Mouse (Mus musculus): ENCODE results near the gene Nepro. TPM values are rescaled to one million over a fixed set of nuclear protein-coding genes. Genes with fewer than 3 reads are reported as not detected.

Nepro gene
- polyA plus RNA-seq, 1 experiment from 2014 or later = 12.6 TPM

DNA sequence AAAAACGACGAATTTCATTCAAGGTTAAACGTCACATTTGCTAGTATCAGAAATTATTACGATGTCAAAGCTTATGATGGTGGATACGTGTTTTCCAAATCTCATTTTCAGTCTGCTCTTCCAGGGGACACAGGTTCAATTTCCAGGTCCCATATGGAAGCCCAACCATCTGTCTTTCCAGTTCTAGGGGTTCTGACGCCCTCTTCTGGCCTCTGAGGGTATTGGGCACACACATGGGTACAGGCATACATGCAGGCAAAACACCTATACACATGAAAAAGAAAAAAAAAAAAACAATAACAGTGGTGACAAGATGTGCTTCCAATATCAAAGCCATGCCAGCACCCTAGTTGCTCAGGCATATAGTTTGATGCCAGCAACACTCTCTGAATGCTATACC, 30.4 kb upstream of the Nepro start:
- no peaks in the 10 kb centered on the region for H3K27me3 ChIP-seq (ENCODE audit: control insufficient read depth, insufficient read depth, low read length)
- peaks cover 6% of the 10 kb centered on the region for H3K4me1 ChIP-seq (ENCODE audit: control insufficient read depth, insufficient read depth, low read length)
- ATAC-seq (replicated peaks; ENCODE audit: insufficient number of reproducible peaks, low FRiP score, low TSS enrichment, low read depth) (no peak), DNase-seq (ENCODE audit: low spot score) (no peak)
- H3K27ac ChIP-seq (replicated peaks; ENCODE audit: low read depth, low read length) = no peak overlapping the region
- H3K9me3 ChIP-seq (replicated peaks; ENCODE audit: control insufficient read depth, low read length) = no peaks in the 10 kb centered on the region
- no peaks in the 10 kb centered on the region for H3K36me3 ChIP-seq (replicated peaks; ENCODE audit: control insufficient read depth, insufficient read depth, low read depth, low read length)
- no peak overlapping the region for H3K9ac ChIP-seq (replicated peaks; ENCODE audit: low read length)
- H3K4me3 ChIP-seq (ENCODE audit: low read depth, low read length) = no peak overlapping the region
- 66% methylated on average over 6 of the region's 6 CpGs for WGBS
- no peak overlapping the region for H3K4me2 ChIP-seq (ENCODE audit: low read depth, low read length)

- ATAC-seq (replicated peaks; ENCODE audit: insufficient number of reproducible peaks, low FRiP score, low TSS enrichment, low read depth) = peak; percentile 16; the same call in 1 of the 2 replicates
- Histone ChIP-seq H3K4me3 (ENCODE audit: low read depth, low read length) (no peak overlapping the region), H3K4me1 (ENCODE audit: control insufficient read depth, insufficient read depth, low read length) (peaks cover 3% of the 10 kb centered on the region), H3K36me3 (replicated peaks; ENCODE audit: control insufficient read depth, insufficient read depth, low read depth, low read length) (no peaks in the 10 kb centered on the region), H3K9ac (replicated peaks; ENCODE audit: low read length) (no peak overlapping the region), H3K27ac (replicated peaks; ENCODE audit: low read depth, low read length) (no peak overlapping the region), H3K4me2 (ENCODE audit: low read depth, low read length) (no peak overlapping the region), H3K9me3 (replicated peaks; ENCODE audit: control insufficient read depth, low read length) (no peaks in the 10 kb centered on the region), H3K27me3 (ENCODE audit: control insufficient read depth, insufficient read depth, low read length) (no peaks in the 10 kb centered on the region)
- 70% methylated on average over 8 of the region's 8 CpGs for WGBS
- DNase-seq (ENCODE audit: low spot score) = no peak
Observed at GRCm38 (mm10) chr16:44695214-44695858, 28.8 kb upstream of the Nepro start.

DNA sequence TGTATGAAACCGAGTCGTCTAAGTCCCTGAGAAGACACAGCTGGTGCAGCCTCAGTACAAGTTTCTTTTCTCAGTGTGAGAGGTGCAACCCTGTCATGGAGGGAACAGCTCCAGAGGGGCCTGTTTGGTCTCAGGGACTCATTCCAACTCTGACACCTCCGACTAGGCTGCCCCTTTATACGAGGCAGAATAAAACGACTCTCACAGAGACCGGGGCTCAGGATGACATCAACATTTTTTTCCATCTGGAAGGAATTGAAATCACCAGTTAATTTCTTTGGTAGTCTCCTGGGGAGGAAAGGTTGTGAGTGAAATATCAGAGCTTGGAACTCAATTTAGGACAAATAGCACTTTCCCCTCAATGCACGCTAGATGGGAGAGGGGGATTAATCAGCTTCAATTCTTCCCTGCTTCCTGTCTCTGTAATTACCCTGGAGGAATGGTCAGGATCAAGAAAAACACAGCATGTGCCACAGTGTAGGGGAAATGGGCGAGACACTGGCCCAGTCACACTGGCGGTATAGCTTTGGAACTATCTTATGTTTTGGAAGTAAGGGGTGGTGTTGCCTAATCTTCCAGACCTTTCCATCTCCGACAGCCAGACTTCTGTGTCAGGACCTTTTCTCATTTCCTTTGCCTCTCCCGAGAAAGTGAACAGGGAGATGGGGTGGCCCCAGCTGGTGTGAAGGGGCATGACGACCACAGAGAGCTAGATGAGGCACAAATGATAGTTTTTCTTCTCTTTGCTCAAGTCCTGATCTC, 28.1 kb upstream of the Nepro start:
- 32% methylated on average over 12 of the region's 12 CpGs for WGBS
- no peak overlapping the region for H3K4me3 ChIP-seq (ENCODE audit: low read depth, low read length)
- peak overlapping the region; percentile 63; the same call in 1 of the 2 replicates for H3K27ac ChIP-seq (replicated peaks; ENCODE audit: low read depth, low read length)
- no peaks in the 10 kb centered on the region for H3K9me3 ChIP-seq (replicated peaks; ENCODE audit: control insufficient read depth, low read length)
- DNase-seq (ENCODE audit: low spot score) (peak; percentile 75), ATAC-seq (replicated peaks; ENCODE audit: insufficient number of reproducible peaks, low FRiP score, low TSS enrichment, low read depth) (peak; percentile 72)
- H3K27me3 ChIP-seq (ENCODE audit: control insufficient read depth, insufficient read depth, low read length) = no peaks in the 10 kb centered on the region
- H3K36me3 ChIP-seq (replicated peaks; ENCODE audit: control insufficient read depth, insufficient read depth, low read depth, low read length) = no peaks in the 10 kb centered on the region
- peaks cover 3% of the 10 kb centered on the region for H3K4me1 ChIP-seq (ENCODE audit: control insufficient read depth, insufficient read depth, low read length)
- no peak overlapping the region for H3K9ac ChIP-seq (replicated peaks; ENCODE audit: low read length)
- no peak overlapping the region for H3K4me2 ChIP-seq (ENCODE audit: low read depth, low read length)

DNA sequence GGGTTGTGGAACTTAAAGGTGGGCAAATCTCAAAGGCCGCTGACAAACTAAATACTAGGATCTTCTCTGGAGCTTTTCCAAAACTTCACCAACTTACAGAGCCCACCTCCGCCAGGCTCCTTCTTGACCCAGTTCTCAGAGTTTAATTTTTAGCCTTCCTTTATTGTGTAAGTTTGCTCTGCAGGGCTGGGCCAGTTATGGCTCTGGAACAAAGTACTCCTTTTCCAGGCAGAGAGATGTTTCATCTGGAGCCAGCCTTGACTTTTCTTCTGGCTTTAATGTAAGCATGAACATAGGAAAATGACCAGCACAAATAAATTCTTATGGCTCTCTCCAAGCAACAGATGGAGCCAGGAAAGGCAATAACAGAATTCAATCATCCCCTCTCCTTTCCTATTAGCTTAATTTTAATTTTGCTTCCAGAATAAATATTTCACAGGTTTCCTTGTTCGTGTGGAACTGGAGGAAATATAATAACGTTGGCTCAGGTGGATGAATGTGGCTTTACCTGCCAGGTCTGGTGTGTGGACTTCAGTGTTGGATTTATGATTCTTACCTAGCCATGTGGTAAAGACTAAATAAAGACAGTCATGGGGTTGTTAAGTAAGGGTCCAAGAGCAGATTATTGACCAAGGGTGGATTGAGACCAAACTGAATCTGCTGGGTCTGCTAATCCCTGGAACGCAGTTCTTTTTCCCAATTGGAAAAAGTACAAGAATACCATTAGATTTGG, 26.5 kb upstream of the Nepro start:
- no peaks in the 10 kb centered on the region for H3K36me3 ChIP-seq (replicated peaks; ENCODE audit: control insufficient read depth, insufficient read depth, low read depth, low read length)
- no peak overlapping the region for H3K27ac ChIP-seq (replicated peaks; ENCODE audit: low read depth, low read length)
- H3K9me3 ChIP-seq (replicated peaks; ENCODE audit: control insufficient read depth, low read length) = no peaks in the 10 kb centered on the region
- H3K4me2 ChIP-seq (ENCODE audit: low read depth, low read length) = no peak overlapping the region
- no peak overlapping the region for H3K4me3 ChIP-seq (ENCODE audit: low read depth, low read length)
- no peaks in the 10 kb centered on the region for H3K27me3 ChIP-seq (ENCODE audit: control insufficient read depth, insufficient read depth, low read length)
- ATAC-seq (replicated peaks; ENCODE audit: insufficient number of reproducible peaks, low FRiP score, low TSS enrichment, low read depth) = no peak
- no peak overlapping the region for H3K9ac ChIP-seq (replicated peaks; ENCODE audit: low read length)
- peaks cover 3% of the 10 kb centered on the region for H3K4me1 ChIP-seq (ENCODE audit: control insufficient read depth, insufficient read depth, low read length)
- no peak for DNase-seq (ENCODE audit: low spot score)
- WGBS = 90% methylated on average over 5 of the region's 5 CpGs

GRCm38 (mm10) chr16:44701155-44701554, 22.9 kb upstream of the Nepro start:
- Histone ChIP-seq H3K4me1 (ENCODE audit: control insufficient read depth, insufficient read depth, low read length) (no peaks in the 10 kb centered on the region), H3K4me2 (ENCODE audit: low read depth, low read length) (no peak overlapping the region), H3K36me3 (replicated peaks; ENCODE audit: control insufficient read depth, insufficient read depth, low read depth, low read length) (no peaks in the 10 kb centered on the region), H3K9me3 (replicated peaks; ENCODE audit: control insufficient read depth, low read length) (no peaks in the 10 kb centered on the region), H3K4me3 (ENCODE audit: low read depth, low read length) (no peak overlapping the region), H3K27ac (replicated peaks; ENCODE audit: low read depth, low read length) (no peak overlapping the region), H3K27me3 (ENCODE audit: control insufficient read depth, insufficient read depth, low read length) (no peaks in the 10 kb centered on the region), H3K9ac (replicated peaks; ENCODE audit: low read length) (no peak overlapping the region)
- DNase-seq (ENCODE audit: low spot score) (no peak), ATAC-seq (replicated peaks; ENCODE audit: insufficient number of reproducible peaks, low FRiP score, low TSS enrichment, low read depth) (no peak)
- 87% methylated on average over 3 of the region's 3 CpGs for WGBS

DNA sequence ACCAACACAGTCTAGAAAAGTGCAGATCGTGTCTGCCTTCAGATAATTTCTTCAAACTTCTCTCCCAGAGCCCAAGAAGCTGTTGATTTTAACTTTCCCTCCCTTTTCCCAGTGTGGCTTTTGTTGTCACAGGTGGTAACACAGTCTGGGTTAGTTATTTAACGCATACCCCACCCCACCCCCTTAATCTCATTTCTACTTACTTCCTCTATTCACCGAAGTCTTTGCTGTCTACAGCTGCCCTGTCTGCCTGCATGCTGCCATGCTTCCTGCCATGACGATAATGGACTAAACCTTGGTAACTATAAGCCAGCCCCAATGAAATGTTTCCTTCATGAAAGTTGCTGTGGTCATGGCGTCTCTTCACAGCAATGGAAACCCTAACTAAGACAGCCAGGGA, 21.8 kb upstream of the Nepro start:
- no peak overlapping the region for H3K4me2 ChIP-seq (ENCODE audit: low read depth, low read length)
- 67% methylated on average over 5 of the region's 5 CpGs for WGBS
- ATAC-seq (replicated peaks; ENCODE audit: insufficient number of reproducible peaks, low FRiP score, low TSS enrichment, low read depth) = no peak
- no peak overlapping the region for H3K4me3 ChIP-seq (ENCODE audit: low read depth, low read length)
- no peak overlapping the region for H3K27ac ChIP-seq (replicated peaks; ENCODE audit: low read depth, low read length)
- no peaks in the 10 kb centered on the region for H3K9me3 ChIP-seq (replicated peaks; ENCODE audit: control insufficient read depth, low read length)
- H3K36me3 ChIP-seq (replicated peaks; ENCODE audit: control insufficient read depth, insufficient read depth, low read depth, low read length) = no peaks in the 10 kb centered on the region
- no peak overlapping the region for H3K9ac ChIP-seq (replicated peaks; ENCODE audit: low read length)
- H3K4me1 ChIP-seq (ENCODE audit: control insufficient read depth, insufficient read depth, low read length) = no peaks in the 10 kb centered on the region
- no peaks in the 10 kb centered on the region for H3K27me3 ChIP-seq (ENCODE audit: control insufficient read depth, insufficient read depth, low read length)
- DNase-seq (ENCODE audit: low spot score) = no peak

DNA sequence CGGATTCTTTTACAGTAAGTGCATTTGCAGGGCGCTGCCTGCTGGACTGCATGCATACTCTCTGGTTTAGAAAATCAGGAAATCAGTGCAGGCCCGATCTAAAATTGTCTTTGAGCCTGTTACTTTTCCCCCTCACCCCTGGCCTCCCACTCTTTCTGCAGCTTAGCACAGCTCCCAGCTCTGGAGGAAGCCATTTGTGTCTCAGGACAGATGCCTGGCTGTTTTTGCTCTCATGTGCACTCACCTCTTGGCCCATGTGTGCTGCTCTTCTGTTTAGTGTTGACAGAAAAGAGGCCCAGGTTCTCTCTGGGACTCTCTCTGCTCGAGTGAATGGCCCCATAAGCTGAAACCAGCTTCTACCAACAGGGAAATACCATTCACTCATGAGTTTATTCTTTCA, 20.6 kb upstream of the Nepro start:
- ATAC-seq (replicated peaks; ENCODE audit: insufficient number of reproducible peaks, low FRiP score, low TSS enrichment, low read depth) = no peak
- 46% methylated on average over 4 of the region's 4 CpGs for WGBS

More for the DNA sequence above, 20.6 kb upstream of the Nepro start:
- Histone ChIP-seq H3K4me2 (ENCODE audit: low read depth, low read length) (no peak overlapping the region), H3K9ac (replicated peaks; ENCODE audit: low read length) (no peak overlapping the region), H3K27me3 (ENCODE audit: control insufficient read depth, insufficient read depth, low read length) (no peaks in the 10 kb centered on the region), H3K4me1 (ENCODE audit: control insufficient read depth, insufficient read depth, low read length) (no peaks in the 10 kb centered on the region), H3K36me3 (replicated peaks; ENCODE audit: control insufficient read depth, insufficient read depth, low read depth, low read length) (no peaks in the 10 kb centered on the region), H3K4me3 (ENCODE audit: low read depth, low read length) (no peak overlapping the region), H3K9me3 (replicated peaks; ENCODE audit: control insufficient read depth, low read length) (no peaks in the 10 kb centered on the region), H3K27ac (replicated peaks; ENCODE audit: low read depth, low read length) (peak overlapping the region; percentile 14)
- DNase-seq (ENCODE audit: low spot score) = no peak

Data from embryonic facial prominence, embryonic 11.5 days (tissue).